Mouse (Mus musculus) CH12.LX (cell line): ENCODE results near the gene S100a7a. TPM values are rescaled to one million over a fixed set of nuclear protein-coding genes. Genes with fewer than 3 reads are reported as not detected.

Source experiments
- DNase-seq: peaks from one replicate; pipeline ENCODE4 v3.0.0-alpha.2; 2013; ENCODE audit errors: extremely low read depth
- H3K27ac ChIP-seq: 2 replicates; pipeline ENCODE4 v1.5.1; 2012; ENCODE audit warnings: low read depth, mild to moderate bottlenecking, control low read depth, moderate library complexity; ENCODE audit not compliant: insufficient read depth
- H3K27me3 ChIP-seq: replicated peaks from 2 replicates; pipeline ENCODE3; 2012; ENCODE audit warnings: inconsistent platforms
- H3K36me3 ChIP-seq, 2 experiments: replicated peaks in 1 of 2; 2 replicates each; pipeline versions ENCODE3 to v1.6.1; 2012; ENCODE audit warnings: inconsistent platforms in 1 of 2, low read length in 1 of 2, mild to moderate bottlenecking in 1 of 2, mixed read lengths in 1 of 2, moderate library complexity in 1 of 2; ENCODE audit not compliant: control insufficient read depth in 1 of 2, insufficient read depth in 1 of 2
- H3K4me1 ChIP-seq, 2 experiments: 2 replicates each; pipeline ENCODE4 v1.6.1; 2012; ENCODE audit warnings: inconsistent platforms in 1 of 2, moderate library complexity in 1 of 2; ENCODE audit not compliant: insufficient read depth in 2 of 2, control insufficient read depth in 1 of 2
- H3K4me2 ChIP-seq: 2 replicates; pipeline ENCODE4 v1.6.1; 2012; ENCODE audit warnings: low read depth, mild to moderate bottlenecking, control low read depth; ENCODE audit not compliant: poor library complexity, insufficient read depth, severe bottlenecking
- H3K4me3 ChIP-seq, 3 experiments: fragments of 150-350 bp in 1 of 3; sonication (generic) in 1 of 3; replicated peaks in 1 of 3; 2 replicates each; pipeline versions ENCODE3 to v1.5.1; 2011 to 2012; ENCODE audit warnings: low read depth in 2 of 3, low read length in 2 of 3, mild to moderate bottlenecking in 2 of 3, moderate library complexity in 2 of 3, control low read depth in 1 of 3, improper control_type of control experiment in 1 of 3, inconsistent platforms in 1 of 3, mixed read lengths in 1 of 3; ENCODE audit not compliant: poor library complexity in 1 of 3
- H3K79me2 ChIP-seq: replicated peaks from 2 replicates; pipeline ENCODE4 v1.6.1; 2012; ENCODE audit warnings: mild to moderate bottlenecking, moderate library complexity; ENCODE audit not compliant: control insufficient read depth, poor library complexity, insufficient read depth, severe bottlenecking; ENCODE audit errors: extremely low read depth
- H3K9ac ChIP-seq: 2 replicates; pipeline ENCODE4 v1.6.1; 2012; ENCODE audit warnings: low read depth, mild to moderate bottlenecking, control low read depth, moderate library complexity; ENCODE audit not compliant: insufficient read depth
- H3K9me3 ChIP-seq: replicated peaks from 2 replicates; pipeline ENCODE3; 2012; ENCODE audit warnings: low read length, inconsistent platforms, mixed read lengths
- BHLHE40 ChIP-seq: IDR thresholded peaks from 2 replicates; pipeline ENCODE4 v1.6.1; 2011; ENCODE audit warnings: mild to moderate bottlenecking, low read depth, low read length, improper control_type of control experiment
- E2F4 ChIP-seq: IDR thresholded peaks from 2 replicates; pipeline ENCODE4 v1.6.1; 2011; ENCODE audit warnings: low read depth, low read length, improper control_type of control experiment; ENCODE audit not compliant: insufficient replicate concordance
- EP300 ChIP-seq: IDR thresholded peaks from 2 replicates; pipeline ENCODE4 v1.6.1; 2011; ENCODE audit warnings: low read length, improper control_type of control experiment
- ETS1 ChIP-seq: conservative IDR thresholded peaks from 2 replicates; pipeline ENCODE4 v1.6.1; 2012; ENCODE audit warnings: low read depth, mild to moderate bottlenecking, inconsistent platforms, low read length, improper control_type of control experiment, moderate library complexity
- HCFC1 ChIP-seq: IDR thresholded peaks from 2 replicates; pipeline ENCODE4 v1.6.1; 2012; ENCODE audit warnings: low read depth, mild to moderate bottlenecking, inconsistent platforms, low read length, improper control_type of control experiment
- IRF4 ChIP-seq: IDR thresholded peaks from 2 replicates; pipeline ENCODE4 v1.6.1; 2014; ENCODE audit warnings: low read depth, mild to moderate bottlenecking, inconsistent platforms, low read length, improper control_type of control experiment
- JUND ChIP-seq: conservative IDR thresholded peaks from 2 replicates; pipeline ENCODE4 v1.6.1; 2011; ENCODE audit warnings: low read depth, low read length, improper control_type of control experiment
- KAT2A ChIP-seq: IDR thresholded peaks from 2 replicates; pipeline ENCODE4 v1.6.1; 2012; ENCODE audit warnings: low read length, improper control_type of control experiment, inconsistent platforms; ENCODE audit not compliant: insufficient replicate concordance
- MAFK ChIP-seq: IDR thresholded peaks from 2 replicates; pipeline ENCODE4 v1.6.1; 2011; ENCODE audit warnings: low read length, improper control_type of control experiment; ENCODE audit not compliant: insufficient replicate concordance
- MAX ChIP-seq: IDR thresholded peaks from 2 replicates; pipeline ENCODE4 v1.6.1; 2011; ENCODE audit warnings: low read length, improper control_type of control experiment
- NELFE ChIP-seq: IDR thresholded peaks from 2 replicates; pipeline ENCODE4 v1.6.1; 2011; ENCODE audit warnings: low read depth, low read length, improper control_type of control experiment
- POLR2A ChIP-seq: IDR thresholded peaks from 2 replicates; pipeline ENCODE4 v1.6.1; 2011; ENCODE audit warnings: low read depth, mild to moderate bottlenecking, improper control_type of control experiment, low read length
- POLR2AphosphoS2 ChIP-seq: IDR thresholded peaks from 2 replicates; pipeline ENCODE4 v1.6.1; 2011; ENCODE audit warnings: low read depth, low read length, improper control_type of control experiment
- RCOR1 ChIP-seq: conservative IDR thresholded peaks from 2 replicates; pipeline ENCODE4 v1.6.1; 2012; ENCODE audit warnings: low read depth, mild to moderate bottlenecking, inconsistent platforms, low read length, improper control_type of control experiment
- SIN3A ChIP-seq: IDR thresholded peaks from 2 replicates; pipeline ENCODE4 v1.6.1; 2012; ENCODE audit warnings: low read length, improper control_type of control experiment, inconsistent platforms
- SMC3 ChIP-seq: IDR thresholded peaks from 2 replicates; pipeline ENCODE4 v1.6.1; 2011; ENCODE audit warnings: low read depth, low read length, improper control_type of control experiment
- TBP ChIP-seq: conservative IDR thresholded peaks from 2 replicates; pipeline ENCODE4 v1.6.1; 2011; ENCODE audit warnings: low read depth, low read length, improper control_type of control experiment
- TCF12 ChIP-seq: IDR thresholded peaks from 2 replicates; pipeline ENCODE4 v1.6.1; 2014; ENCODE audit warnings: low read depth, mild to moderate bottlenecking, inconsistent platforms, low read length, improper control_type of control experiment
- ZC3H11A ChIP-seq: IDR thresholded peaks from 2 replicates; pipeline ENCODE4 v1.6.1; 2012; ENCODE audit warnings: low read depth, mild to moderate bottlenecking, inconsistent platforms, low read length, improper control_type of control experiment
- ZKSCAN1 ChIP-seq: IDR thresholded peaks from 2 replicates; pipeline ENCODE4 v1.6.1; 2012; ENCODE audit warnings: low read depth, inconsistent platforms, low read length, improper control_type of control experiment, borderline replicate concordance
- ZMIZ1 ChIP-seq: IDR thresholded peaks from 2 replicates; pipeline ENCODE4 v1.6.1; 2012; ENCODE audit warnings: low read depth, mild to moderate bottlenecking, inconsistent platforms, low read length, improper control_type of control experiment
- dilution Hi-C: fragments of 300-500 bp; cut with MboI; formaldehyde crosslinking; loops from 2 replicates; pipeline ENCODE4 v1.14.3; 2020; ENCODE audit warnings: low sequenced_read_pairs; ENCODE audit not compliant: extremely low pct_unique_long_range_greater_than_20kb, extremely low pct_ligation_motif_present
- in situ Hi-C: fragments of 300-500 bp; cut with MboI; formaldehyde crosslinking; loops from 3 replicates; pipeline ENCODE4 v1.14.3; 2019; ENCODE audit warnings: low sequenced_read_pairs, low pct_ligation_motif_present, low pct_unique_long_range_greater_than_20kb, mixed read lengths
- polyA plus RNA-seq: library from polyadenylated mRNA; unstranded; fragments of >175 nt; gene quantifications from 2 replicates; pipeline ENCODE4 v1.2.1, GENCODE M21; 2012; ENCODE audit warnings: low read depth; ENCODE audit not compliant: insufficient read length
- total RNA-seq, 2 experiments: library from RNA; depleted of rRNA; stranded (reverse); fragments of 300-350 nt in 1 of 2; fragments of >200 nt in 1 of 2; gene quantifications; 2 replicates each; pipeline ENCODE4 v1.2.3; 2012 to 2014

S100a7a gene
- total and polyA plus RNA-seq, 3 experiments: not detected

- no peak within 1 kb of the TSS for H3K27ac ChIP-seq
- dilution Hi-C loops (no loop called here), in situ Hi-C loops (no loop called here)
- peaks cover 60% of the 10 kb centered on the region for H3K27me3 ChIP-seq
- H3K4me1 ChIP-seq: no peaks in the 10 kb centered on the region
- no peak within 1 kb of the TSS for H3K4me2 ChIP-seq
- DNase-seq: no peak
- no peak within 1 kb of the TSS for H3K9ac ChIP-seq
- no peaks in the 10 kb centered on the region for H3K36me3 ChIP-seq
- no peak within 1 kb of the TSS for H3K4me3 ChIP-seq
- H3K79me2 ChIP-seq: no peaks in the 10 kb centered on the region
- no peak for TF ChIP-seq ZMIZ1
- TF ChIP-seq RCOR1: no peak
- no peak for TF ChIP-seq BHLHE40
- TF ChIP-seq ETS1: no peak
- TF ChIP-seq HCFC1: no peak
- no peak for TF ChIP-seq ZKSCAN1
- no peak for TF ChIP-seq POLR2AphosphoS2
- H3K9me3 ChIP-seq: no peaks in the 10 kb centered on the region
These were observed 15.0 kb downstream of the S100a7a start, which contains the start of gene S100a8 for GRCm38 (mm10) chr3:90668846-90669245. Gene S100a8, plus strand, starts transcription at chr3:90668978.

DNA sequence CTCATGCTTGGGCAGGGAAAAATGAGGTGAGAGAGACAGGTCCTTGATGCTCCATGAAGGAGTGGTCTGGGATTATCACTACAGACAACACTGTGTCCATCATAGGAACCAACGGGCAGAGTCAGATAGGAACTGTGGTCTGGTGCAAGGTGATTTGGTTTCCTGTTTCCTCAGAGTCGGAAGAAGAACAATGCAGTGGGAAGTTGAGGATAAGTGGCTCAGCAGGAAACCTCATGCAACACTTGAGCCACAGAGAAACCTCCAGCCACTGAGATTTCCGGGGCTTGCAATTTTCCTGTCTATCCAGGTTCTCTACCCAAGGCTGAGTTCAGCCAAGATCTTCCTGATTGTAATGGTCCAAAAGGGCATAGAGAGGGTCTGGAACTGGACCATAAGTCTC, 24.8 kb downstream of the S100a7a start:
- dilution Hi-C loops: no loop called here
- Histone ChIP-seq H3K4me3 (no peak overlapping the region), H3K79me2 (no peaks in the 10 kb centered on the region), H3K4me1 (no peaks in the 10 kb centered on the region), H3K36me3 (no peaks in the 10 kb centered on the region), H3K27ac (no peak overlapping the region), H3K4me2 (no peak overlapping the region), H3K9me3 (no peaks in the 10 kb centered on the region), H3K9ac (no peak overlapping the region), H3K27me3 (peaks cover 82% of the 10 kb centered on the region)
- in situ Hi-C loops: no loop called here
- TF ChIP-seq E2F4: no peak
- TF ChIP-seq ZC3H11A: no peak
- TF ChIP-seq MAX: no peak
- TF ChIP-seq ZKSCAN1: no peak
- no peak for TF ChIP-seq SIN3A
- no peak for TF ChIP-seq KAT2A
- no peak for DNase-seq

DNA sequence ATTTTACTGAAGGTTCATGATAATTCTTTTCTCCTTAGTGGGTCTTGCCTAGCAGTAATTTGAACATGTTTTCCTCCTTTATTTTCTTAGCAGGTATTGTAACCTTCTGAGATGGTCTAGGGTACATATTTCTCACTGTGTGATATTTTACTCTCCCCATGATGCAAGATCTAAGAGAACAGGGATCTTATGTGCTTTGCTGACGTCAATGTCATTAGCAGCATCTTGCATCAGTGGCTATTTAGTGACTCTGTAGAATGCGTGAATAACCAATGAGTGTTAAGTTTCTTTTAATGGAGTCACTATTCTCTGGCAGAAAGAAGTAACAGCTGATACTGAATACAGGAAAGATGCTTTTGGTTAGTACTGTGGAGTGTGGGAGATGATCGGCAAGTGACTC, 30.1 kb downstream of the S100a7a start:
- H3K9me3 ChIP-seq: no peaks in the 10 kb centered on the region
- TF ChIP-seq NELFE (no peak), ZMIZ1 (no peak), ZC3H11A (no peak), E2F4 (no peak), TCF12 (no peak), EP300 (no peak), ZKSCAN1 (no peak), MAFK (no peak), TBP (no peak), KAT2A (no peak), POLR2A (no peak), JUND (no peak), IRF4 (no peak), MAX (no peak), SIN3A (no peak), SMC3 (no peak)
- no peaks in the 10 kb centered on the region for H3K4me1 ChIP-seq
- no peak overlapping the region for H3K9ac ChIP-seq
- peaks cover 80% of the 10 kb centered on the region for H3K27me3 ChIP-seq
- H3K27ac ChIP-seq: no peak overlapping the region
- no peak for DNase-seq
- no peaks in the 10 kb centered on the region for H3K79me2 ChIP-seq
- H3K4me3 ChIP-seq: no peak overlapping the region
- H3K36me3 ChIP-seq: no peaks in the 10 kb centered on the region
- dilution Hi-C loops: no loop called here
- in situ Hi-C loops: no loop called here
- H3K4me2 ChIP-seq: no peak overlapping the region
